Mouse (Mus musculus) embryonic facial prominence, embryonic 14.5 days (tissue): ENCODE data around the gene Gucy2d. TPM values are rescaled to one million over a fixed set of nuclear protein-coding genes. Genes with fewer than 3 reads are reported as not detected.

Experiments used
- ATAC-seq: fragments of 200-750 bp; cut with Nextera tagmentation; 2 replicates; pipeline ENCODE4 v1.8.0; 2017; ENCODE audit warnings: low read depth, moderate number of reproducible peaks, moderate TSS enrichment
- DNase-seq: peaks from one replicate; pipeline ENCODE4 v3.0.0-alpha.2; 2015; ENCODE audit warnings: low spot score
- H3K27ac ChIP-seq: fragments of 300-500 bp; sonication (generic); replicated peaks from 2 replicates; pipeline ENCODE4 v1.5.1; 2014; ENCODE audit warnings: low read depth, mild to moderate bottlenecking, low read length, moderate library complexity
- H3K27me3 ChIP-seq: fragments of 300-500 bp; sonication (generic); replicated peaks from 2 replicates; pipeline ENCODE4 v1.6.1; 2014; ENCODE audit warnings: low read length; ENCODE audit not compliant: control insufficient read depth, insufficient read depth
- H3K36me3 ChIP-seq: fragments of 300-500 bp; sonication (generic); 2 replicates; pipeline ENCODE4 v1.6.1; 2014; ENCODE audit warnings: low read length, mixed read lengths; ENCODE audit not compliant: control insufficient read depth, insufficient read depth
- H3K4me1 ChIP-seq: fragments of 300-500 bp; sonication (generic); 2 replicates; pipeline ENCODE4 v1.6.1; 2014; ENCODE audit warnings: antibody characterized with exemption, low read length; ENCODE audit not compliant: control insufficient read depth, insufficient read depth
- H3K4me2 ChIP-seq: fragments of 300-500 bp; sonication (generic); 2 replicates; pipeline ENCODE4 v1.6.1; 2014; ENCODE audit warnings: low read depth, mild to moderate bottlenecking, low read length, moderate library complexity, mixed read lengths
- H3K4me3 ChIP-seq: fragments of 300-500 bp; sonication (generic); 2 replicates; pipeline ENCODE4 v1.5.1; 2014; ENCODE audit warnings: low read depth, mild to moderate bottlenecking, low read length
- H3K9ac ChIP-seq: fragments of 300-500 bp; sonication (generic); 2 replicates; pipeline ENCODE4 v1.6.1; 2014; ENCODE audit warnings: low read depth, mild to moderate bottlenecking, low read length, moderate library complexity, mixed read lengths
- H3K9me3 ChIP-seq: fragments of 300-500 bp; sonication (generic); 2 replicates; pipeline ENCODE4 v1.6.1; 2016; ENCODE audit warnings: low read length; ENCODE audit not compliant: control insufficient read depth
- WGBS: fragments of 180-500 bp; shearing (Covaris S2); extraction: QIAGEN DNeasy Blood & Tissue Kit; methylation state at CpG from one replicate; pipeline ENCODE4 v1.1.7; 2014; 5-methylcytosine and 5-hydroxymethylcytosine counted together
- polyA plus RNA-seq: library from polyadenylated mRNA; unstranded; fragments of >200 nt; fragmentation: Nextera tagmentation; extraction: Ambion mirVana; gene quantifications from 2 replicates; pipeline ENCODE4 v1.2.1, GENCODE M21; 2014

The Gucy2d gene
- polyA plus RNA-seq, 1 experiment from 2014 or later = 0.31 TPM

GRCm38 (mm10) chr7:98427115-98427835, 12.9 kb upstream of the Gucy2d start:
- Histone ChIP-seq H3K9me3 (no peaks in the 10 kb centered on the region), H3K36me3 (no peaks in the 10 kb centered on the region), H3K4me3 (no peak overlapping the region), H3K4me2 (no peak overlapping the region), H3K27ac (no peak overlapping the region), H3K4me1 (no peaks in the 10 kb centered on the region), H3K27me3 (no peaks in the 10 kb centered on the region), H3K9ac (no peak overlapping the region)
- DNase-seq = no peak
- 74% methylated on average over 11 of the region's 11 CpGs for WGBS
- ATAC-seq = no peak

DNA sequence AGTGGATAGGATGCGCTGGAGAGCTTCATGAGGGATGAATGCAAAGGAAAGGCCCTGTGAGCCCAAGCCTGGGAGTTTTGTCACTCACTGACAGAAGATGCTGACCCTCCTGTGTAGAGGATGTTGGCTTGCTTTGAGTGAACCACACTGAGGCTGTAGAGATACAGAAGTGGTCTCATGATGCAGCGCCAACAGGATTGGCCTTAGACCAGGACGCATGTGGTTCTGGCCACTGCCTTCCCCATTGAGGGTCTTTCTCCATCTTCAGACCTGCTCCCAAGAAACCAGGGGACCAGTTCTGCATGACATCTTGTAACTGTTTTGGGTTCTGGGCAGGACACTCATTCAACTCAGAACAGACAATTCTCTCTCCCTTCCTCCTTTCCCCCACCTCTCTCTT, 10.6 kb upstream of the Gucy2d start:
- 94% methylated on average over 3 of the region's 3 CpGs for WGBS
- H3K4me3 ChIP-seq = no peak overlapping the region
- H3K36me3 ChIP-seq = no peaks in the 10 kb centered on the region
- H3K27ac ChIP-seq = no peak overlapping the region
- no peaks in the 10 kb centered on the region for H3K27me3 ChIP-seq
- no peak overlapping the region for H3K4me2 ChIP-seq
- DNase-seq (no peak), ATAC-seq (no peak)
- H3K9ac ChIP-seq = no peak overlapping the region
- H3K9me3 ChIP-seq = no peaks in the 10 kb centered on the region
- no peaks in the 10 kb centered on the region for H3K4me1 ChIP-seq

DNA sequence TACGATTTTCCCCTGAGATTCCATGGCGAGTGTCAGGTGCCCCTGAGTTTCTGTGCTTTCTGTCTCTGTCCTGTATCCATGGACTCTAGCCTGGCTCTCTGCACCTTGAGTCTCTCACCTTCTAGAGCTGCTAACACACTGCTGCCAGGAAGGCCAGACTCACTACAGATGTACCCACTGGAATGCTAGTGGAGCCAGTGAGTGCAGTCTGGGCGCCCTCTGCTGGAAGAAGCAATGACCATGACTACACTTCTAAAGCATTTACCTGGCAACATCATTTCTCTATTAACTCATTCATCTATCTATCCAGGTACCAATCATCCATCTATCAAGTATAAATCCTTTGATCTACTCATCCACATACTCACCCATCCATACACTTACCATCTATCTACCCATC, 9.4 kb upstream of the Gucy2d start:
- Histone ChIP-seq H3K36me3 (no peaks in the 10 kb centered on the region), H3K4me3 (no peak overlapping the region), H3K27me3 (no peaks in the 10 kb centered on the region), H3K9me3 (no peaks in the 10 kb centered on the region), H3K4me1 (no peaks in the 10 kb centered on the region), H3K27ac (no peak overlapping the region), H3K4me2 (no peak overlapping the region), H3K9ac (no peak overlapping the region)
- WGBS = 26% methylated on average over 3 of the region's 3 CpGs
- ATAC-seq = peak; percentile 78
- peak; percentile 84 for DNase-seq

DNA sequence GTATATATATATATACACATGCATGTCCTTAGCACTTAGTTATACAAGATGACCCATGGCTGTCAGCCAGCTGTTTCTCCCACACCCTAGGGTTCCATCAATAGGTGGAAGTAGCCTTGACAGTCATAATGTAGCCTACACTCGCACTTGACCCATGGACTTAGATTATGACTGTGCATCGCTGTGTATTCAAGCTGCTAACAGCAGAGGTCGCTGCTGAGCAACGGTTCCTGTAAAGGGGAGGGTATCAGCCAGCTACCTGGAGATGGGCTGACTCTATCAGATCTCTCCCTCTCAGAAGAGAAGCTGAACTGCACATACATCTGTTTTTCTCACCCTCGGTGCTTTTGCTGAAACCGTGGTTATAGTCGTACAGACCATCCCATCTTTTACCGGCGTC, 2.6 kb upstream of the Gucy2d start:
- Histone ChIP-seq H3K27ac (no peak overlapping the region), H3K4me3 (no peak overlapping the region), H3K4me1 (no peaks in the 10 kb centered on the region), H3K9me3 (no peaks in the 10 kb centered on the region), H3K4me2 (no peak overlapping the region), H3K27me3 (no peaks in the 10 kb centered on the region), H3K36me3 (no peaks in the 10 kb centered on the region), H3K9ac (no peak overlapping the region)
- DNase-seq = no peak
- 35% methylated on average over 9 of the region's 9 CpGs for WGBS
- no peak for ATAC-seq

GRCm38 (mm10) chr7:98446873-98447272, 6.7 kb downstream of the Gucy2d start:
- H3K4me2 ChIP-seq = no peak overlapping the region
- no peak overlapping the region for H3K9ac ChIP-seq
- WGBS = 68% methylated on average over 3 of the region's 3 CpGs
- no peaks in the 10 kb centered on the region for H3K36me3 ChIP-seq
- DNase-seq (no peak), ATAC-seq (no peak)
- H3K4me3 ChIP-seq = no peak overlapping the region
- no peaks in the 10 kb centered on the region for H3K4me1 ChIP-seq
- H3K9me3 ChIP-seq = no peaks in the 10 kb centered on the region
- no peak overlapping the region for H3K27ac ChIP-seq
- no peaks in the 10 kb centered on the region for H3K27me3 ChIP-seq

GRCm38 (mm10) chr7:98447585-98448308, 7.5 kb downstream of the Gucy2d start:
- H3K9me3 ChIP-seq = no peaks in the 10 kb centered on the region
- H3K27me3 ChIP-seq = no peaks in the 10 kb centered on the region
- WGBS = 62% methylated on average over 11 of the region's 11 CpGs

GRCm38 (mm10) chr7:98448309-98448630, 8.1 kb downstream of the Gucy2d start:
- no peak for DNase-seq
- no peak overlapping the region for H3K9ac ChIP-seq
- no peak overlapping the region for H3K27ac ChIP-seq
- no peaks in the 10 kb centered on the region for H3K27me3 ChIP-seq
- H3K4me1 ChIP-seq = no peaks in the 10 kb centered on the region
- H3K4me2 ChIP-seq = no peak overlapping the region
- WGBS = 94% methylated on average over 5 of the region's 5 CpGs
- no peaks in the 10 kb centered on the region for H3K9me3 ChIP-seq
- H3K36me3 ChIP-seq = no peaks in the 10 kb centered on the region
- ATAC-seq = no peak
- H3K4me3 ChIP-seq = no peak overlapping the region

More at GRCm38 (mm10) chr7:98447585-98448308, 7.5 kb downstream of the Gucy2d start:
- DNase-seq (peak; percentile 69), ATAC-seq (peak; percentile 9; the same call in 1 of the 2 replicates)
- Histone ChIP-seq H3K4me2 (no peak overlapping the region), H3K4me1 (no peaks in the 10 kb centered on the region), H3K9ac (no peak overlapping the region), H3K36me3 (no peaks in the 10 kb centered on the region), H3K4me3 (no peak overlapping the region), H3K27ac (no peak overlapping the region)

GRCm38 (mm10) chr7:98449696-98450095, 9.5 kb downstream of the Gucy2d start:
- H3K36me3 ChIP-seq = no peaks in the 10 kb centered on the region
- no peaks in the 10 kb centered on the region for H3K4me1 ChIP-seq
- no peaks in the 10 kb centered on the region for H3K9me3 ChIP-seq
- no peak for DNase-seq
- no peaks in the 10 kb centered on the region for H3K27me3 ChIP-seq
- H3K27ac ChIP-seq = no peak overlapping the region
- H3K4me2 ChIP-seq = no peak overlapping the region
- no peak for ATAC-seq
- no peak overlapping the region for H3K9ac ChIP-seq
- H3K4me3 ChIP-seq = no peak overlapping the region
- 75% methylated on average over 9 of the region's 9 CpGs for WGBS
